Mouse (Mus musculus): Measurements from ENCODE around the gene Fcmr. TPM values are rescaled to one million over a fixed set of nuclear protein-coding genes. Genes with fewer than 3 reads are reported as not detected.

Gene Fcmr
- polyA plus RNA-seq, 1 experiment from 2014 or later = 0.33 TPM

Other genes with a start within 250 kb of the Fcmr start
- gene Zp3r, start 236.0 kb upstream of the Fcmr start, polyA plus RNA-seq (2016; fragmentation: Nextera tagmentation; extraction: Ambion mirVana) = not detected in 2 replicates
- not detected in 2 replicates for gene C4bp, start 204.0 kb upstream of the Fcmr start, polyA plus RNA-seq (2016; fragmentation: Nextera tagmentation; extraction: Ambion mirVana)
- not detected in 2 replicates for gene Gm29427, start 149.9 kb upstream of the Fcmr start, polyA plus RNA-seq (2016; fragmentation: Nextera tagmentation; extraction: Ambion mirVana)
- 6.0 and 8.2 TPM in 2 replicates for gene Yod1, start 148.3 kb upstream of the Fcmr start, polyA plus RNA-seq (2016; fragmentation: Nextera tagmentation; extraction: Ambion mirVana)
- 3.4 and 5.1 TPM in 2 replicates for gene Pfkfb2, start 136.4 kb upstream of the Fcmr start, polyA plus RNA-seq (2016; fragmentation: Nextera tagmentation; extraction: Ambion mirVana)
- 0.23 and 0.38 TPM in 2 replicates for gene AA986860, start 133.7 kb upstream of the Fcmr start, polyA plus RNA-seq (2016; fragmentation: Nextera tagmentation; extraction: Ambion mirVana)
- not detected in 2 replicates for gene Fcamr, start 64.8 kb upstream of the Fcmr start, polyA plus RNA-seq (2016; fragmentation: Nextera tagmentation; extraction: Ambion mirVana)
- gene Pigr, start 39.0 kb upstream of the Fcmr start, polyA plus RNA-seq (2016; fragmentation: Nextera tagmentation; extraction: Ambion mirVana) = not detected in 2 replicates
- not detected in 2 replicates for gene Il24, start 21.8 kb downstream of the Fcmr start, polyA plus RNA-seq (2016; fragmentation: Nextera tagmentation; extraction: Ambion mirVana)
- gene Il20, start 45.8 kb downstream of the Fcmr start, polyA plus RNA-seq (2016; fragmentation: Nextera tagmentation; extraction: Ambion mirVana) = not detected in 2 replicates
- gene Il19, start 74.4 kb downstream of the Fcmr start, polyA plus RNA-seq (2016; fragmentation: Nextera tagmentation; extraction: Ambion mirVana) = 0.20 TPM in 1 of 2 replicates, not detected in the other
- gene Il10, start 154.2 kb downstream of the Fcmr start, polyA plus RNA-seq (2016; fragmentation: Nextera tagmentation; extraction: Ambion mirVana) = not detected in 2 replicates
- gene Mapkapk2, start 232.2 kb downstream of the Fcmr start, polyA plus RNA-seq (2016; fragmentation: Nextera tagmentation; extraction: Ambion mirVana) = 46.8 and 47.9 TPM in 2 replicates

Measured in limb, embryonic 10.5 days (tissue).